Mouse (Mus musculus) urinary bladder, postnatal 14 days (tissue): ENCODE measurements at regions not wholly inside any gene's neighbourhood (a gene's known extent, or its start where the extent isn't known, plus 50 kb on each side); places are given as distances from the start of the nearest gene placed in this dataset.
"Not testable (repeated sequence)": the region's sequence is repeated elsewhere in the genome, so short reads cannot be mapped to it uniquely, and the experiment has no call there.

Experiments
- DNase-seq: peaks from one replicate; pipeline ENCODE4 v3.0.0; 2021; ENCODE audit warnings: low spot score

- DNase-seq = not testable (repeated sequence)
Measured at GRCm38 (mm10) chr6:67674717-67675116, 139.1 kb upstream of the Tacstd2 start.

GRCm38 (mm10) chr6:67673316-67673715 lies 137.7 kb upstream of the Tacstd2 start:
- not testable (repeated sequence) for DNase-seq

DNA sequence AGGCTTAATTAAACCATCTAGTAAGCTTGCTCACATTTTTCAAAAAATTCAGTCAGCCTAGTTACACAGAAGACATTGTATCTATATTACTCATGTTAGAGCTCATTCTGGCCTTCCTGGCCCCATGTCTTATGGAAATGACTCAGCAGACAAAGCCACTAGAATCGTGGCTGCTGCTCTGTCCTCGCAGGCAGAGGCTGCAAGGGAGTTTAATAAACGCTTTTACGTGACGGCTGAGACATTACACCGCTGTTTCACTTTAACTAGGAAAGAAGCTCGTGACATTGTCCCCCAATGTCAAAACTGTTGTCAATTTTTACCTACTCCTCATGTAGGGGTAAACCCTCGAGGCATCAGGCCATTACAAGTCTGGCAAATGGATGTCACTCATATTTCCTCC lies 132.5 kb upstream of the Tacstd2 start:
- not testable (repeated sequence) for DNase-seq

GRCm38 (mm10) chr6:67631617-67632016 lies 96.0 kb upstream of the Tacstd2 start:
- no peak for DNase-seq

- DNase-seq = no peak
Measured at GRCm38 (mm10) chr6:67610402-67610801, 74.8 kb upstream of the Tacstd2 start.

DNA sequence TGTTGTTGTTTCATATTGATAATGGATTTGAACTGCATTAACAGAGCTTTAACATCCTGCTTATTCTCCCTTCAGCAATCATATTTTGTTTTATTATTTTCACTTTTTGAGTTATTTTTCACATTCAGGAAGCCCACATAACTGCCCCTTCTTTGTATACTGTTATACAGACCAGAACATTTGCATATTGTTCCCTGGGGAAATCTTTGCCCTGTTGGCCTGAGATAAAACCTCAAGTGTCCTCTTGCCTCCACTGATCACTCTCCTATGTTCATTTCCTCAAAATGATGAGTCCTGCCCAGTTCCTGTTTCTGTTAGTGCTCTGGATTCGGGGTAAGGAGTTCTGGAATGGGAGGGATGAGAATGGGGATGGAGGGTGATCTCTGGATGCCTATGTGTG lies 73.9 kb upstream of the Tacstd2 start:
- DNase-seq = not testable (repeated sequence)
